Mouse (Mus musculus) granulocyte monocyte progenitor cell, adult 5-6 weeks (primary cell): ENCODE data around the gene Zfp566. TPM values are rescaled to one million over a fixed set of nuclear protein-coding genes. Genes with fewer than 3 reads are reported as not detected.
A peak's percentile ranks its signal among the peaks of the same experiment; 100 is the strongest.

Experiments used
- ATAC-seq: replicated peaks from 2 replicates; pipeline ENCODE4 v1.8.0; 2016; ENCODE audit warnings: mild to moderate bottlenecking, moderate TSS enrichment, inconsistent platforms; ENCODE audit not compliant: poor library complexity, severe bottlenecking
- total RNA-seq, 2 experiments: library from RNA; stranded (forward) in 1 of 2; stranded (reverse) in 1 of 2; fragments of 200-712, 200-1000 nt in 1 of 2; fragments of >200 nt in 1 of 2; fragmentation: Nextera tagmentation in 1 of 2; gene quantifications; 2 replicates each; pipeline ENCODE4 v1.2.3; 2014 to 2017

The Zfp566 gene
- total RNA-seq, 2 experiments from 2014 or later: 3.2 to 15.7 TPM

DNA sequence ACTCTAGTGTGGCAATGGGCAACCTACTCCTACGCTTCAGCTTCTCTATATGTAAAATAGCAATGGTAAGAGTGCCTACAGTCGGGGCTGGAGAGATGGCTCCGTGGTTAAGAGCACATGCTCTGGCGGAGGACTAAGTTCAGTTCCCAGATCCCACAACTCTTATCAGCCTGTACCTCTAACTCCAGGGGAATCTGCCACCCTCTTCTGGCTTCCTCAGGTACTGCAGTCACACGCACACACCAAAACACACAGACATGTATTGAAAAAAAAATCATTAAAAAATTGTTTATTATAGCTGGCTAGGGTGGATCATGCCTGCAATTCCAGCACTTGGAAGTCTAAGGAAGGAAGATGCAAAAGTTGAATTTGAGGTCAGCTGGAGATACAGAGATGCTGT, 27.8 kb downstream of the Zfp566 start:
- ATAC-seq: peak; percentile 44; the same call in 1 of the 2 replicates

DNA sequence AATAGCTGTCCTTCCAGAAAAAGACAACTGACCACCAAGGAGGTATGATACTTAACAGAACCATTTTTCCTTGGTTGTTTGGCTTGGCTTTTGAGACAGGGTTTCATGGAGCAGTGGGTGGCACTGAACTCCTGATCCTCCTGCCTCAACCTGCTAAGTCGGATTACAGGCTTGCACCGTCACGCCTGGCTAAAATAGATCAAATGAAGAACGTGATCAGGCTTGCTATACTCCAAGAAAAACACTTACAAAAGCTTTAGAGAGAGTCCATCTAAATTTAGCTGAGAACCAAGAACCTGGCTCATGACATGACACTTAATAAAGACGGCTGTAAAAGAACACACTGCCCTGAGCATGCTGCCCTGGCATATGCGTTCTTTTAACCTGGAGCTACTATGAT, 30.0 kb downstream of the Zfp566 start:
- no peak for ATAC-seq

DNA sequence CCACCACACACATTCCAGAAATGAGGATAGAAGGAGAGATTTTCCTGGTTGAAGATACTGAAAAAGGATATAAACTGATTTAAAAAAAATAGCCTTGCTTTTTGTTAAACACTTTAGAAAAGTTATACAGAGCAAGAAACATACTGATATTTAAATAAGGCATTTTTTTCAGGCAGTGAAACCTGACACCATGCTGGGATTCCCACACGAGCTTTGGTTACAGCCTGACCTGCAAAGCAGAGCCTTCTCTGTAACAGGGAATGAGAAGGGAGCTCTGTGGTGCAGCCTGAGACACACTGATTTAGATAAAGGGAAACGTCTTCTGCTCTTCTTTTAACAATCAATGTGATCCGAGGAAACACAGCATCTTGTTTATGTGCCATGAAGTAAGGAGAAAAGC, 36.7 kb downstream of the Zfp566 start:
- ATAC-seq: no peak

DNA sequence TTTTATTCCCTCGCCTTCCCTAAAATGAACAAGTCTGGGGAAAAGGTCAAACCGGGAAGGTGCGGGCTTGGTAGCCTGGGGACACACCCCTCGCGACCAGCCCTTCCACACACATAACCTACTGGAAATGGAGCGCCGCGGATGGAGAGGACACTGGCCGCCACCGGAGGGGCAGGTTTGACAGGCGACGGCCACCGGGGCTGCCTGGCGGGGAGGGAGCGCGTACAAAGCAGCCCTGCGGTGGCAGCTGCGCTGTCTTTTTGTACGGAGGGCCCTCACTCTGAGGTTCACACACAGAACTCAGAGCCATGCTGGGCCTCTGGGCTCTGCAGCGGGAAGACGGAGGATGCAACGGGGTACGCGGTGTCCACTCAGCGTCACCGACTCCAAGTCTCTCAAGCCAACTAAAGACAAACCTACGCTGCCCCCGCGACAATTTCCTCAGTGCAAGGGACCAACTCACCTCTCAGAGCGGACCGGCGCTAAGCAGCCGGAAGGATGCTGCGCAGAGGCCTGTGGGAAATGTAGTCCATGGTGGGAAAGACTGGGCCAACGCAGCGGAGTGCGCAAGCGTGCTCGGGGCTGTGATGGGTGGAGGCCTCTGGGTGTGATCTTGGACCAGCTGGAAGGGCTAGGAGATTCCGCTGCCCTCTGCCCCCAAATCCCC, 39.3 kb downstream of the Zfp566 start, which contains the start of gene Zfp14:
Gene Zfp14, minus strand, starts transcription at position 499 of the 667 bp plus-strand sequence.
- peak; percentile 99 for ATAC-seq

DNA sequence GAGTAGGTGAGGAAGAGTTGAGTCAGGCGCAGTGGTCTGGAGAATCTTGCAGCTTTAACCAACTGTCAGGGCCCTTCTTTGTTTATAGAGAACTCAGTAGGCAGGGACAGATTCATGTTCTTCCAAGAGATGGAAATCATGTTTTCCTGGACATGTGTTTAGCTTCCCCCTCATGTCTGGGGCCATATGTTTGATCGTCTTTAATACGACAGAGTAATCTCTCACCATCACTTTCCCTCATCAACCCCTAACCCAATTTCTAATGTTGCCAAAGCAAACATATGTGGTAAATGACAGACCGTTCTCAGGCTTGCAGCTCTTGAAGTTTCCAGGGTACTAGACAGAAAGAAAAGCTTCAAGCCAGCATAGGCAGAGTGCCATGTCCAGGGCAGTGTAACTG, 42.2 kb downstream of the Zfp566 start:
- ATAC-seq: no peak

DNA sequence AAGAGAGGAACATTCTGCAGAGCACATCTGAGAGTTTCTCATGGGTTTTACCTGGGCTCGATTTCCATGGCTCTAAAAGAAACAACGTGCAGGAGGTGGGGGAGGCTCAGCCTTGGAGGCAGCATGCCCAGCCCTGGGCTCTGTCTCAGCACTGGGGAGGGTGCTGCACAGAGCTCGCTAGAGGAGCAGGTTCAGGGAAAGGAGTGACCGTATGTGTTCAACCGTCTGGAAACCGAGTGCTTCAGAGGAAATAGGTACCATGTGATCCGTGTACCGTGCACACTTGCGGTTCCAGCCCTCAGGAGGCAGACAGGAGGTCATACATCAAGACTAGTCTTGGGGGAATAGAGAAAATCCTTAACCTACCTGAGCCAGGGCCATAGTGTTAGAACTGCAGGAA, 46.0 kb downstream of the Zfp566 start:
- peak; percentile 30; the same call in 1 of the 2 replicates for ATAC-seq

DNA sequence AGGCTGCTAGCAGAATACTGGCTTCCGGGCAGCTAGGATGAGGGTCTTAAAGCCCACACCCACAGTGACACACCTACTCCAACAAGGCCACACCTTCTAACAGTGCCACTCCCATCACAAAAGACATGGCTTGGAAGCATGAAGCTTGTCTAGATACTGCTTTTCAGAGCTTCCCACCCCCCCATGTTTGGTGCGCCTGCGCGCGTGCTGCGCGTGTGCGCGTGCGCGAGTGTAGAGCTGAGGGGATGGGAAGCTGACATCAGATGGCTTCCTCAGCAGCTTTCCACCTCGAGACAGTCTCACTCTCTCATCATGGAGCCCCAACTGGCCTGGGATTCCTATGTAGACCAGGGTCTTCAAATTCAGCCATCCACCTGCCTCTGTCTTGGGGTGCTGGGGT, 56.0 kb downstream of the Zfp566 start:
- no peak for ATAC-seq

DNA sequence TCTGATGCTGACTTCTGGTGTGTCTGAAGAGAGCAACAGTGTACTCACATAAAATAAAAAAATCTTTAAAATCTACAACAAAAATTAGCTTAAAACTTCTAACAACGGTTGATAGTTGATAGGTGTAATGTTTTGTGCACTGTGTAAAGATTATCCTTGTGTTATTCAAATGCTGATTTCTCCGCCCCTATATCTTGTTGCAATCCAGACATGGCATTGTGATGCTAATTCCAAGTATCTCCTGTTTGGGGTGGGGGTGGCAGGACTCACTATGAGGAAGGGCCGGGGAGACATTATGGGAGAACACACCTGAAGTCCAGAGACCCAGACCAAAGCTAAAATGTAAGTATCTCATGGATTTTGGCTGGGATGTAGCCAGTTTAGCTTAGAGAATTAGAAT, 58.9 kb downstream of the Zfp566 start:
- ATAC-seq: no peak

DNA sequence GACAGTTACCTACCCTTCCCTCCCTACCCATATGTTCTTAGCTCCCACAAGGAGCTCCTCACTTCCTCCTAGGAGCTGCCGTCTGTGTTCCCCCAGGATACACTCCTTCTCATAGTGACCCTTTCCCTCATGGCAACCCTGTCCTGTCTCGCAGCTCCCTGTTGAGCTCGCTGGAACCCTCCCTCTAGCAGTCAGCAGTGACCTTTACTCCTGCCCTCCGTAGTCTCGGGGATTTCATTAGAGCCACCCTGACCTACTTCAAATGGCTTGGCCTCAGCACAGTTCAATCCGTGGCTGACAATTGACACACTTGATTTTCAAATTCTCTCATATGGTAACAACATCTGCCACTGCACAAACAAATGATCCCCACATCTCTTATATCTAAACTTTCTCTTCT, 59.6 kb downstream of the Zfp566 start:
- ATAC-seq: no peak

DNA sequence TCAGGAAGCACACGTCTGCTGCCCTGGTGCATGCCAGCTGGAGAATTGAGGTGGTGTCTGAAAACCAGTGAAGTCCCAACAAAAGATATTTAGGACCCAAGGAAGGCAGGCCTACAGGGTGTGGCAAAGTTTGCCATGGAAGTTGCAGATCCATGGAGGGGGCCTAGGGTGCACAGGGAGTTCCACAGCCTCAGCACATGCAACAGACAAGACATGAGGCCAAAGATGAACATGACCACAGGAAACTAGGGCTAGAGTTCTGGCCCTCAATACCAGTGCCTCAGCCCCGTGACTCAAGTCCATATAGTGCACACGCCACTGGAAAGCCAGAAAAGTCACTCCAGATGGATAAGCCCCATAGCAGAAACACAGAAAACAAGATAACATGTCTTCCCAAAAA, 61.8 kb downstream of the Zfp566 start:
- no peak for ATAC-seq

Other genes with a start within 250 kb of the Zfp566 start
- gene Zfp940, start 236.9 kb downstream of the Zfp566 start, total RNA-seq (2014; fragmentation: Nextera tagmentation): 5.3 and 6.6 TPM in 2 replicates
- gene Zfp940, start 236.9 kb downstream of the Zfp566 start, total RNA-seq (2017): 3.9 and 4.6 TPM in 2 replicates
- gene Zfp420, start 230.5 kb downstream of the Zfp566 start, total RNA-seq (2014; fragmentation: Nextera tagmentation): 8.2 and 8.4 TPM in 2 replicates
- 2.8 and 4.3 TPM in 2 replicates for gene Zfp420, start 230.5 kb downstream of the Zfp566 start, total RNA-seq (2017)
- gene Zfp27, start 184.0 kb downstream of the Zfp566 start, total RNA-seq (2014; fragmentation: Nextera tagmentation): 6.1 and 8.0 TPM in 2 replicates
- gene Zfp27, start 184.0 kb downstream of the Zfp566 start, total RNA-seq (2017): 10.9 and 13.4 TPM in 2 replicates
- gene Zfp383, start 182.3 kb downstream of the Zfp566 start, total RNA-seq (2014; fragmentation: Nextera tagmentation): 3.7 TPM in 1 of 2 replicates, not detected in the other
- 0.31 and 2.8 TPM in 2 replicates for gene Zfp383, start 182.3 kb downstream of the Zfp566 start, total RNA-seq (2017)
- 10.7 and 12.4 TPM in 2 replicates for gene Zfp74, start 136.4 kb downstream of the Zfp566 start, total RNA-seq (2014; fragmentation: Nextera tagmentation)
- 6.9 and 9.3 TPM in 2 replicates for gene Zfp74, start 136.4 kb downstream of the Zfp566 start, total RNA-seq (2017)
- 16.5 and 22.3 TPM in 2 replicates for gene Zfp568, start 106.6 kb downstream of the Zfp566 start, total RNA-seq (2014; fragmentation: Nextera tagmentation)
- gene Zfp568, start 106.6 kb downstream of the Zfp566 start, total RNA-seq (2017): 50.3 and 51.3 TPM in 2 replicates
- gene Zfp14, start 39.1 kb downstream of the Zfp566 start, total RNA-seq (2014; fragmentation: Nextera tagmentation): 0.52 and 2.4 TPM in 2 replicates
- 1.2 and 1.4 TPM in 2 replicates for gene Zfp14, start 39.1 kb downstream of the Zfp566 start, total RNA-seq (2017)
- gene Zfp82, start 17.6 kb downstream of the Zfp566 start, total RNA-seq (2014; fragmentation: Nextera tagmentation): 7.0 and 9.2 TPM in 2 replicates
- gene Zfp82, start 17.6 kb downstream of the Zfp566 start, total RNA-seq (2017): 3.0 and 9.6 TPM in 2 replicates
- 2.8 TPM in 1 of 2 replicates, not detected in the other for gene Gm26920, start 117 bp downstream of the Zfp566 start, total RNA-seq (2014; fragmentation: Nextera tagmentation)
- not detected in 2 replicates for gene Gm26920, start 117 bp downstream of the Zfp566 start, total RNA-seq (2017)
- 41.6 and 58.5 TPM in 2 replicates for gene Zfp260, start 4.2 kb upstream of the Zfp566 start, total RNA-seq (2014; fragmentation: Nextera tagmentation)
- gene Zfp260, start 4.2 kb upstream of the Zfp566 start, total RNA-seq (2017): 26.1 and 28.7 TPM in 2 replicates
- 9.7 and 13.3 TPM in 2 replicates for gene Zfp382, start 31.4 kb upstream of the Zfp566 start, total RNA-seq (2014; fragmentation: Nextera tagmentation)
- 7.7 and 8.3 TPM in 2 replicates for gene Zfp382, start 31.4 kb upstream of the Zfp566 start, total RNA-seq (2017)
- 52.0 and 61.0 TPM in 2 replicates for gene Zfp146, start 79.2 kb upstream of the Zfp566 start, total RNA-seq (2014; fragmentation: Nextera tagmentation)
- 80.7 and 101 TPM in 2 replicates for gene Zfp146, start 79.2 kb upstream of the Zfp566 start, total RNA-seq (2017)
- not detected in 2 replicates for gene Cox7a1, start 93.6 kb upstream of the Zfp566 start, total RNA-seq (2014; fragmentation: Nextera tagmentation)
- 1.5 TPM in 1 of 2 replicates, not detected in the other for gene Cox7a1, start 93.6 kb upstream of the Zfp566 start, total RNA-seq (2017)
- 236 and 240 TPM in 2 replicates for gene Capns1, start 108.3 kb upstream of the Zfp566 start, total RNA-seq (2014; fragmentation: Nextera tagmentation)
- gene Capns1, start 108.3 kb upstream of the Zfp566 start, total RNA-seq (2017): 176 and 196 TPM in 2 replicates
- 79.3 and 81.3 TPM in 2 replicates for gene Polr2i, start 141.4 kb upstream of the Zfp566 start, total RNA-seq (2014; fragmentation: Nextera tagmentation)
- 62.3 and 79.3 TPM in 2 replicates for gene Polr2i, start 141.4 kb upstream of the Zfp566 start, total RNA-seq (2017)
- gene Tbcb, start 141.7 kb upstream of the Zfp566 start, total RNA-seq (2014; fragmentation: Nextera tagmentation): 113 and 115 TPM in 2 replicates
- 48.2 and 53.7 TPM in 2 replicates for gene Tbcb, start 141.7 kb upstream of the Zfp566 start, total RNA-seq (2017)
- not detected in 2 replicates for gene Ovol3, start 145.2 kb upstream of the Zfp566 start, total RNA-seq (2014; fragmentation: Nextera tagmentation)
- not detected in 2 replicates for gene Ovol3, start 145.2 kb upstream of the Zfp566 start, total RNA-seq (2017)
- not detected in 2 replicates for gene Thap8, start 189.6 kb upstream of the Zfp566 start, total RNA-seq (2014; fragmentation: Nextera tagmentation)
- 0.57 TPM in 1 of 2 replicates, not detected in the other for gene Thap8, start 189.6 kb upstream of the Zfp566 start, total RNA-seq (2017)
- gene Wdr62, start 189.9 kb upstream of the Zfp566 start, total RNA-seq (2014; fragmentation: Nextera tagmentation): 21.6 and 29.4 TPM in 2 replicates
- gene Wdr62, start 189.9 kb upstream of the Zfp566 start, total RNA-seq (2017): 4.0 and 5.8 TPM in 2 replicates
- gene Clip3, start 201.2 kb upstream of the Zfp566 start, total RNA-seq (2014; fragmentation: Nextera tagmentation): not detected in 2 replicates
- not detected in 2 replicates for gene Clip3, start 201.2 kb upstream of the Zfp566 start, total RNA-seq (2017)
- gene Alkbh6, start 218.2 kb upstream of the Zfp566 start, total RNA-seq (2014; fragmentation: Nextera tagmentation): 32.6 and 33.3 TPM in 2 replicates
- 30.1 and 35.5 TPM in 2 replicates for gene Alkbh6, start 218.2 kb upstream of the Zfp566 start, total RNA-seq (2017)
- gene Syne4, start 224.3 kb upstream of the Zfp566 start, total RNA-seq (2014; fragmentation: Nextera tagmentation): 6.3 and 8.7 TPM in 2 replicates
- 0.99 TPM in 1 of 2 replicates, not detected in the other for gene Syne4, start 224.3 kb upstream of the Zfp566 start, total RNA-seq (2017)
- gene E130208F15Rik, start 231.2 kb upstream of the Zfp566 start, total RNA-seq (2014; fragmentation: Nextera tagmentation): 0.60 TPM in 1 of 2 replicates, not detected in the other
- 1.6 and 2.5 TPM in 2 replicates for gene E130208F15Rik, start 231.2 kb upstream of the Zfp566 start, total RNA-seq (2017)
- 10.5 and 11.8 TPM in 2 replicates for gene Sdhaf1, start 233.4 kb upstream of the Zfp566 start, total RNA-seq (2014; fragmentation: Nextera tagmentation)
- gene Sdhaf1, start 233.4 kb upstream of the Zfp566 start, total RNA-seq (2017): 7.8 and 12.9 TPM in 2 replicates